9 mouse cellular contexts compared by ENCODE assay signal in the genomic region with DNA sequence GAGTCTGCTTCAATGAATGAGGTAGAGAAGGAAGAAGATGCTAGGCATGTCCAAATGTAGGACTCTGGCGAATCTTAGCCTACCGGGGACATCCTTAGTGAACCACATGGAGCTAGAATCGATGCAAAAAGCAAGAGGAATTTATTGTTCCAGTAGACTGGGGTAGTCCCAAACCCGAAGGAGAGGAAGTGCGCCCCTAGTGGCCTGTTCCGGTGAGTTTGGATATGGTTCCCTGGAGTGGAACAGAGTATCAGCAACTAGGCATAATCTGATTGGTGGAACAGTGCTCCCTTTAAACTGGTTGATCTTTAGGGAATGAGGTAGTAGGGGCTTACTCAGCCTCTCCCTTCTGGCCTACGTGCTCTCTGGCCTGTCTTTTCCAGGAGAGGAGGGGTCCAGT.
DNase-seq lines count a peak whose midpoint lies in the region; ATAC-seq and TF ChIP-seq lines count a peak whose summit lies in the region.
"Had no signal": no experiment of that assay in that cellular context is flagged by ENCODE, and none has a peak within 500 bp of the region (broad histone marks: within the 10 kb centered on the region; RNA-seq: fewer than 3 reads in every experiment).

No protein-coding gene starts in this region.

- H3K27me3 ChIP-seq in limb, embryonic 10.5 days (ENCODE audit: low read depth, poor library complexity, severe bottlenecking) = no peaks in the 10 kb centered on the region
- H3K27me3 ChIP-seq: liver, embryonic 15.5 days had no signal

- ATAC-seq in cerebellum, adult (ENCODE audit: insufficient number of reproducible peaks, low FRiP score, low TSS enrichment) = no peak

- intact Hi-C loops in left cerebral cortex, adult 2 months (cut with DNase I) = loop anchor here (5.0 kb wide), 1 partner anchor 276 kb away; a partner anchor contains a TSS

- H3K36me3 ChIP-seq in limb, embryonic 10.5 days = no peaks in the 10 kb centered on the region
- H3K36me3 ChIP-seq: liver, embryonic 15.5 days had no signal

- no peak overlapping the region for H3K4me3 ChIP-seq in left cerebral cortex, adult 2 months
- no peak overlapping the region for H3K4me3 ChIP-seq in limb, embryonic 10.5 days
- H3K4me3 ChIP-seq: liver, embryonic 15.5 days had no signal

- TF ChIP-seq CTCF in left cerebral cortex, adult 2 months (IDR thresholded peaks at IDR 0.05) = peak; percentile 45

- no peak overlapping the region for H3K27ac ChIP-seq in left cerebral cortex, adult 2 months
- H3K27ac ChIP-seq in limb, embryonic 10.5 days = no peak overlapping the region
- H3K27ac ChIP-seq: liver, embryonic 15.5 days had no signal

- H3K4me1 ChIP-seq in limb, embryonic 10.5 days = 0 out of 2 replicates have a peak, but pooled peaks cover 3% of the 10 kb centered on the region
- H3K4me1 ChIP-seq: liver, embryonic 15.5 days had no signal

- DNase-seq in cerebellum, postnatal 10 days = peak; percentile 77 to 82
- DNase-seq in left cerebral cortex, adult 2 months (ENCODE audit: extremely low spot score in 1 of 2, low spot score in 2 of 2) = no peak
- DNase-seq in left cerebral cortex, adult 8-10 months (ENCODE audit: low spot score in 2 of 2) = no peak
- DNase-seq in T-cell, adult 2 months (ENCODE audit: low spot score) = peak; percentile 7
- peak; percentile 44 for DNase-seq in limb, embryonic 10.5 days (ENCODE audit: low spot score)
- DNase-seq in urinary bladder, postnatal 36 days (ENCODE audit: low spot score in 2 of 2) = no peak
- no peak for DNase-seq in adrenal gland, postnatal 25 days

- H3K9me3 ChIP-seq in limb, embryonic 10.5 days (replicated peaks) = no peaks in the 10 kb centered on the region
- H3K9me3 ChIP-seq: liver, embryonic 15.5 days had no signal

- WGBS in limb, embryonic 10.5 days = 77% methylated on average over 7 of the region's 7 CpGs

Comparison
In these comparisons a context has a peak if more than half of its experiments do, and no peak if none do; other contexts are left out.
1. DNase-seq: peak in cerebellum, postnatal 10 days (2 of 2), T-cell, adult 2 months (single experiment) and limb, embryonic 10.5 days (single experiment); none in left cerebral cortex, adult 2 months (0 of 2), left cerebral cortex, adult 8-10 months (0 of 2), urinary bladder, postnatal 36 days (0 of 2) and adrenal gland, postnatal 25 days (single experiment).